Mouse (Mus musculus) ES-E14 (cell line): ENCODE results near the gene Arhgap19.

Experiments
- CHD2 ChIP-seq: IDR thresholded peaks from 2 replicates; pipeline ENCODE4 v1.6.1; 2014; ENCODE audit warnings: mild to moderate bottlenecking, low read depth, low read length, inconsistent platforms
- HCFC1 ChIP-seq: IDR thresholded peaks from 2 replicates; pipeline ENCODE4 v1.6.1; 2012; ENCODE audit warnings: low read length, inconsistent platforms, borderline replicate concordance; ENCODE audit not compliant: insufficient read depth
- MAFK ChIP-seq: IDR thresholded peaks from 2 replicates; pipeline ENCODE4 v1.6.1; 2014; ENCODE audit warnings: mild to moderate bottlenecking, low read depth, low read length, inconsistent platforms; ENCODE audit not compliant: insufficient read depth
- ZC3H11A ChIP-seq: IDR thresholded peaks from 2 replicates; pipeline ENCODE4 v1.6.1; 2012; ENCODE audit warnings: low read depth, mild to moderate bottlenecking, inconsistent platforms, low read length, borderline replicate concordance
- ZNF384 ChIP-seq: IDR thresholded peaks from 2 replicates; pipeline ENCODE4 v1.6.1; 2012; ENCODE audit warnings: low read depth, low read length, inconsistent platforms

- no peak for TF ChIP-seq CHD2
- no peak for TF ChIP-seq ZC3H11A
- no peak for TF ChIP-seq MAFK
- TF ChIP-seq HCFC1: no peak
- TF ChIP-seq ZNF384: no peak
Observed at GRCm38 (mm10) chr19:41759270-41759669, 42.6 kb downstream of the Arhgap19 start.
